Mouse (Mus musculus) spleen, postnatal 10 days (tissue): ENCODE data around the gene Cdc42ep1.

Experiments
- DNase-seq, 2 experiments: peaks; one replicate each; pipeline ENCODE4 v3.0.0; 2021 to 2022; ENCODE audit warnings: low spot score in 2 of 2

Cdc42ep1 gene

GRCm38 (mm10) chr15:78842371-78843163, at the start of gene Cdc42ep1:
TSS of gene Cdc42ep1 (plus strand) at chr15:78842624.
- no peak for DNase-seq

- DNase-seq = no peak
These were observed 46.0 kb upstream of the Cdc42ep1 start for GRCm38 (mm10) chr15:78796196-78797059.

GRCm38 (mm10) chr15:78797060-78797329, 45.4 kb upstream of the Cdc42ep1 start:
- DNase-seq = no peak

GRCm38 (mm10) chr15:78799029-78799428, 43.4 kb upstream of the Cdc42ep1 start:
- no peak for DNase-seq

- DNase-seq = no peak
These were observed 40.9 kb upstream of the Cdc42ep1 start for GRCm38 (mm10) chr15:78801571-78801970.

- peak in 1 of 2 experiments; percentile 24 for DNase-seq
These were observed 40.3 kb upstream of the Cdc42ep1 start for GRCm38 (mm10) chr15:78801971-78802741.

GRCm38 (mm10) chr15:78802776-78803391, 39.5 kb upstream of the Cdc42ep1 start, which contains the start of gene Card10:
TSS of gene Card10 (minus strand) at chr15:78803042.
- DNase-seq = peak in 1 of 2 experiments; percentile 55

GRCm38 (mm10) chr15:78803499-78803900, 38.9 kb upstream of the Cdc42ep1 start:
- DNase-seq = no peak

- no peak for DNase-seq
These were observed 38.1 kb upstream of the Cdc42ep1 start for GRCm38 (mm10) chr15:78804326-78804725.

- no peak for DNase-seq
These were observed 37.1 kb upstream of the Cdc42ep1 start for GRCm38 (mm10) chr15:78805351-78805750.

- DNase-seq = no peak
These were observed 35.8 kb upstream of the Cdc42ep1 start for GRCm38 (mm10) chr15:78806614-78807013.

- no peak for DNase-seq
These were observed 35.3 kb upstream of the Cdc42ep1 start for GRCm38 (mm10) chr15:78807141-78807540.

- DNase-seq = no peak
These were observed 33.4 kb upstream of the Cdc42ep1 start for GRCm38 (mm10) chr15:78808980-78809379.

GRCm38 (mm10) chr15:78809739-78810138, 32.7 kb upstream of the Cdc42ep1 start:
- no peak for DNase-seq

GRCm38 (mm10) chr15:78810146-78810545, 32.3 kb upstream of the Cdc42ep1 start:
- DNase-seq = no peak

- DNase-seq = no peak
These were observed 28.8 kb upstream of the Cdc42ep1 start for GRCm38 (mm10) chr15:78813603-78814002.

GRCm38 (mm10) chr15:78815314-78816073, 26.9 kb upstream of the Cdc42ep1 start:
- DNase-seq = no peak

- no peak for DNase-seq
These were observed 26.4 kb upstream of the Cdc42ep1 start for GRCm38 (mm10) chr15:78816074-78816391.

- peak in 1 of 2 experiments; percentile 76 for DNase-seq
These were observed 15.9 kb upstream of the Cdc42ep1 start for GRCm38 (mm10) chr15:78826213-78827204.

GRCm38 (mm10) chr15:78828315-78828714, 14.1 kb upstream of the Cdc42ep1 start:
- DNase-seq = no peak
